Mouse (Mus musculus): Measurements from ENCODE around the gene Rad9b.

Rad9b gene

DNA sequence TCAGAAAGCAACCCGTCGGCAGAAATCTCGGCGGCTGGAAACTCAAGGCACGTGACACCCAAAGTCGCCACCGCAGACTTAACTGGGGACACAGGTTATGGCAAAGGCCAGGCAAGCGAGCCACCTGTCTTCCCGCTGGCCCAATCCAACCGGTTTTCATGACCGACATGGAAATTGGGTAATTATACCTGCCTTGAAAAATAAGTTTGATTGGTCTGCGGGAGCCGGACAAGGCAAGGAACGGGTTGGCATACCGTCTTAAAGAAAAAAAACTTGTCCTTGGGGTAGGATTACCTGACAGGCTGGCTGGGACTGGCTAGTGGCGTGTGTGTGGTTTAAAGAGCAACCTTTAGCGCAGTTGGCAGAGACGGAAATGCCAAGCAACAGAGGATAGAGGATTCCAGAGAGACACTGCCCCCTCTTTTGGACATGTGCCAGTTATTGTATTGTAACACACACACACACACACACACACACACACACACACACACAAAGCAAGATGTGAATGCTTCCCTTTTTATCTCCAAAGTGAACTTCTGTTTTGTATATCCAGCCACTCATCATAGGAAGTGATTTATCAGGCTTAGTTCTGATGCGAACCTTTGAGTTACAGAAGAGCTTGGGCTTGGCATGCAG lies 73.1 kb downstream of the Rad9b start:
- peak; percentile 77 to 80 for DNase-seq

GRCm38 (mm10) chr5:122280422-122280826 lies 73.6 kb downstream of the Rad9b start:
- peak; percentile 28 to 47 for DNase-seq

DNA sequence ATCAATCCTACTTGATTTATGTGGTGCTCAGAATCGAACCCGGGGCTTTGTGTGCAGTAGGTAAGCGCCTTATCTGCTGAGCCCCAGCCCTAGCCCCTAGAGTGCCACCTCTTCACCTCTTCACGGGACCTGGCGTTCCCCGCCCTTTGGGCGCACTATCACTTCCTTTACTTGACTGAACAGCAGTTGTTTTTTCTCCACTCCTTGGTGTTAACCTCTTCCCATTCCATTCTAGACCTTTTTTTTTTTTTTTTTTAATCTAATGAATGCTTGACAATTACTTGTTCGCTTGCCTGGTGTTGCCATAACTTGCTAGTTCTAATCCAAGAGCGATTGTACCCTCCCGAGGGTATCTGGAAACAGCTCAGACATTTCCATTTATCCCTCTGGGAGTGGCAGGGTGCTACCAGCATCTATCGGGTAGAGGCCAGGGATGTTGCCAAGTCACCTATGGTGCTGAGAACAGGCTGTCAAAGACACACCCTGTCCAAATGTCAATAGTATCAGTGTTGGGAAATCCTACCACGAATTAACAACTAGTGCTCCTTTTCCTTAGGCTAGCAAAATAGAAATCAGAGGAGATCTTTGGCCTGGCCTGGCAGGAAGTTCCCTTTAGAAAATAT lies 74.1 kb downstream of the Rad9b start:
- peak in 1 of 2 experiments; percentile 27 for DNase-seq

DNA sequence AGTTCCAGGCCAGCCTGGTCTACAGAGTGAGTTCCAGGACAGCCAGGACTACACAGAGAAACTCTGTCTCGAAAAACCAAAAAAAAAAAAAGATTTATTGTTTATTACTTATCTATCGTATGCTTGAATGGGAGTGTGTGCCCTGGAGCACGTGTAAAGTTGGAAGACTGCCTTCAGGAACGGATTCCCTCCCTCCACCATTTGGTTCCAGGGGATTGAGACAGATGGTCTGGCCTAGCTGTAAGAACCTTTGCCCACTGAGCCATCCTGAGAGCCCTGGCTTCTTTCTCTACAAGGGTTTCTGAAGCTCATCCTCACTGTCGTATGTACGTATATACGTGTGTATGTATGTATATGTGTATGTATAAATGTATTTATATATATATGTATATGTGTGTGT lies 75.1 kb downstream of the Rad9b start:
- no peak for DNase-seq

GRCm38 (mm10) chr5:122274785-122275184 lies 79.2 kb downstream of the Rad9b start:
- DNase-seq, result peak; percentile 80 to 81
